Mouse (Mus musculus) embryonic fibroblast, embryonic 13.5 days (primary cell): Measurements from ENCODE around the gene Tekt1.

Source experiments
- CTCF ChIP-seq: IDR thresholded peaks from 2 replicates; pipeline ENCODE4 v1.5.1; 2011; ENCODE audit warnings: mild to moderate bottlenecking, control low read depth, low read length, moderate library complexity, borderline replicate concordance; ENCODE audit not compliant: insufficient read depth
- POLR2A ChIP-seq: IDR thresholded peaks from 2 replicates; pipeline ENCODE4 v1.6.1; 2011; ENCODE audit warnings: low read depth, mild to moderate bottlenecking, control low read depth, low read length, moderate library complexity

DNA sequence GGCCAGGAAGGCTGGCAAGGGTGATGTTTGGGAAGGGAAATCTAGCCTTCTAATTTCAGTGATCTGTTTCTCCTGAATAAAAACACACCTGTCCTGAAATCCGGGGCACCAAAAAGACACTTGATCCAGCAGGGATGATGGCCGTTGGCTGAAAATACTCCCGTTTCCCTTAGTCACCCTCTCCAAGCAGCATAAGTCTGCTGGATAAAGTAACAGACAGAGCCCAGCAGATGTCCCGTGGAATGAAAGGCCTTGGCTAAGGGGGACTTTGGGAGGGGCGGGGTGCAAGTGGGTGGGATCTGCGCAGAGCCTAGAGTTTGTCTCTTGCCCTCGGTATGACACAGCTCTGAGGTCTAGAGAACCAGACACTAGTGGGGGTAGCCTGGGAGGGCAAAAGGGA is 16.0 kb upstream of the Tekt1 start:
- TF ChIP-seq CTCF (no peak), POLR2A (no peak)
